Mouse (Mus musculus) adipocyte (in vitro differentiated cells): ENCODE results near the gene Gm609.
"Not testable (repeated sequence)": the region's sequence is repeated elsewhere in the genome, so short reads cannot be mapped to it uniquely, and the experiment has no call there.

Experiments used
- DNase-seq: peaks from one replicate; pipeline ENCODE4 v3.0.0-alpha.2; 2016; ENCODE audit warnings: low spot score

The Gm609 gene

DNA sequence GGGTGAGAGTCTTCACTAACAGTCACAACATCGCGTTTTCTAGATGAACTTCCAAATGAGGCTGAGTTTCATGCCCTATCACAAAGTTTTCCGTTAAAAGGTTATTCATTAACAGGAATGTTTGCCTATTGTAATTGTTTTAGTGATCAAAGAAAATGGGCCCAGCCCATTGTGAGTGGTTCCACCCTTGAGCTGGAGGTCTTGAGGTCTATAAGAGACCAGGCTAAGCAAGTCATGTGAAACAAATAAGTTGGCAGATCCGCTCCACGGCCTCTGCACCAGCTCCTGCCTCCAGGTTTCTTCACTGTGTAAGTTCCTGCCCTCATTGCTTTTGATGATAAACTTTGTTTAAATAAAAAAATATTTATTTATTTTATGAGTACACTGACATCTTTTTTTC is at the start of gene Gm609:
Gene Gm609 (minus strand): TSS at position 43 of the 400 bp plus-strand sequence.
- DNase-seq: no peak

DNA sequence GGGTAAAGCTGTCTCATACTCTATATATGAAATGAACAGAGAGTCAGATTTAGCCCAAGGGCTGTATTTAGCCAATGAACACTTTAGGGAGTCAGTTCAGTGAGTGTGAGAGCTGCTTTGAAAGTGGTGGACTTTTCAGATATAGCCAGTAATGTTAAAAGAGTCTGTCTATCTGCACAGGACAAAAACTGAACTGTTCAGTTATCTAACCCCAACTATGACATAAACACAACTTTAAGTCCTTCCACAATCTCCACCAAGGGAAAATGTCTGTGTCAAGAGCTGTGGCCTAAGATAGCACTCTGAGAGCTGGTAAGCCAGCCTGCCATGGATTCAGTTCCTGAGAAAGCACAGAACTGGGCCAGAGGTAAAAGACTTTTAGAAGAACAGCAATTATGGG is 49.3 kb upstream of the Gm609 start:
- peak; percentile 8 for DNase-seq

DNA sequence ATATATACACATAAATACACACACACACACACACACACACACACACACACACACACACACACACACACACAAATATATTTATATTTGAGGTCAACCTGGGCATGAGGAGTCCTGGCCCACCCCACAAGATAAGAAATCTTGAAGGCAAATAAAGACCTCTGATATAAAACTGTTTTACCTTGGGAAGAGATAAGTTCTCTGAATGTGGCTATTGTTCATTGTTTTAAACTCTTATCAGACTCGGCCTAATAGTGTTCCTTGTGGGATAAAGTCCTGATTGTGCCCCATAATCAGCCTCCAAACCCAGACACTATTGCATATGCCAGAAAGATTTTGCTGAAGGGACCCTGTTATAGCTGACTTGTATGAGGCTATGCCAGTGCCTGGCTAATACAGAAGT is 45.6 kb upstream of the Gm609 start:
- not testable (repeated sequence) for DNase-seq

DNA sequence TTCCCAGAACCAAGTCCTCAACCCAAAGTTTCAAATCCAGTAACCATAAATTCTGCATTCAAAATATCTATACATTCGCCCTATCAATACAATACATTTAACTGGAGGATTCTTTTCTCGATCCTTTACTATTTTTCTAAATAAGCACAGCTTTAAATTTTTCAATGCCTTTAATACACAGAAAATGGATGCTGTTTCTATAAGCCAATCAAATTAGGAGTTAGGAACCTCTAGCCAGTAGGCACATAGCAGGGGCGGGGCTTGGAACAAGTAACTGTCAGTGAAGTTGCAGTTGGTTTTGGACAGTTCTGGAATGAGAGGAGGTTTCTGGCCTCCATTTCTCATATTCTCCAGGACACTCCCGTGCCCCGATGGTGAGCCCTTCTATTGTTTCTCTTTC is 42.2 kb upstream of the Gm609 start, which contains the start of gene Slc9c1:
Gene Slc9c1 (plus strand): TSS at position 301 of the 400 bp plus-strand sequence.
- DNase-seq: no peak

DNA sequence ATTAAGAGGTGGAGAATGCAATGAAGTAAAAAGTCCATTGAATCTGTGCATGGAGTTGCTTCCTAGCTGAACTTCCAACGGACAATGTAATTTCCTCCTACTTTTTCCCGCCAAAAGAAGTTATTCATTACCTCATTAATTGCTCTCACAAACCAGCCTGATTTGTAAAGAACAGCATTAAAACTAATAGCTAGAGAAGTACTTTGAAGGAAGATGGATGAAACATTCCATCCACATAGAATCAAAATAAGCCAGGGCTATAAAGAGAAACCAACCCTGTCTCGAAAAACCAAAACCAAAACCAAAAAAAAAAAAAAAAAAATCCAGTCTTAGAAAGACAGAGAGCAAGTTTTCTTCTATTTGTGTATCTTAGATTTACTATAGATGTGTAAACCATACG is 39.2 kb upstream of the Gm609 start, which contains the start of gene Gm17783:
Gene Gm17783 (minus strand): TSS at position 101 of the 400 bp plus-strand sequence.
- DNase-seq: no peak

DNA sequence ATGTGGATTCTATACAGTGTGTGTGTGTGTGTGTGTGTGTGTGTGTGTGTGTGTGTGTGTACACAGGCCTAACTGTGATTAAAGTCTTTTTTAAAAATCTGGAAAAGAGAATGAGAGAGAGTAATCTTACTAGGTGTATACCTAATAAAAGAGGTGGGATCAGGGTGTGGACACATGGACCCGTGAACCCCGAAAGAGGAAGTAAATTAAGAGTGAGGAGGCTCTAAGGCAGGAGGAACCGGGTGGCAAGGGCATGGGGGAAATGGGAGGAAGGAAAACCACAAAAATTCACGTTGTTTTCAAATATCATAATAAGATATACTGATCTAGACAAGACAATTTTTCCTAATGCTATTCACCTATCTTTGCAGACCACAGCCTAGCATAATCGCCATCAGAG is 32.8 kb upstream of the Gm609 start:
- DNase-seq: no peak

DNA sequence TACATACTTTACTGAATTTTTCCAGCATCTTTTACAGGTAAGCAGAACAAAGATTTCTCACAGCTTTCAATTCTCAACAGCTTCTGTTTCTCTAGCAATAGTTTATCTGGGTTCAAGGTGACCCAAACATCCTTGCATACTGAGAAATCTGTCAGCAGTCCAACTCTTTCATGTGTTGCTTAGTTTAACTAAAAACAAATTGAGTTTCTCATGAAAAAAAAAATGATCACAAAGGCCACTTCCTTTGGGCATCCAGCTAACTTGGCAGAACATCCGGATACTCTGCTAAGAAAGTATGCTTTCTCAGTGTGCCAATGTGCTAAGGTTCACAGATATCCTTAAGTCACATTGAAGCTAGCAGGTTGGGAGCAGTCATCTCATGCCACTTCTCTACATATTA is 2.6 kb upstream of the Gm609 start:
- DNase-seq: peak; percentile 87

DNA sequence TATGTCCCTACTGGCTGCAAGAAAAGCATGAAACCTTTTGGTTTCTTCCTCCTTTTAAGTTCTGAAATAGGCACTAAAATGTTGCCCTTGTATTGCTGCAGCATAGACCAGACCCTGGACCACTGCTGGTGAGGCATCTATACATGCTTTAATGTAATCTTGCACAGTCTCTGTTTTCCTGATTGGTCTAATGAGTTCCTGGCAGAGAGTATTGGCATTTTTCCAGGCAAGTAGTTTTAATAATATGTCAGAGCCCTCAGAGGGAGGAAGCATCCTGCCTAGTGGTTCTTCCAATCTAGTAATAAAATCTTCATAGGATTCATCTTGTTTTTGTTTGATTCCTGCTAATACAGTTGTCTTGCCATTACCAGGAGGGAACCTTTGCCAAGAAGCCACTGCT is 15.8 kb downstream of the Gm609 start:
- DNase-seq: no peak

DNA sequence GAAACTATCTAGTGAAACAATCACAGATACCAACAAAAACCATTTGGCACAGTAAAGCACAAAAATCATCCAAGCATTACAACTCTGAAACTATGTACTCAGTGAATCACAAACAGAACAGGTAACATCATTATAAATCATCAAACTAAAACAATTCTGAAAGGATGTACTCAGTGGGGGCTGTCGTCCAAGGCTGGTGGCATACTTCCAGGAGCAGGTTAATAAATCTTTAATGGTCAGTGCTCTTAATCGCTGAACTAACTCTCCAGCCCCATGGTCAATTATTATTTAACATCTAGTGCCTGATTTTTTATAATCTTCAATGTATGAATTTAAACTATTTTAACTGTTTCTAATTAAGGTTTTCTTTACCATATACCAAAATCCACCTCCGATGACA is 20.9 kb downstream of the Gm609 start:
- DNase-seq: not testable (repeated sequence)

DNA sequence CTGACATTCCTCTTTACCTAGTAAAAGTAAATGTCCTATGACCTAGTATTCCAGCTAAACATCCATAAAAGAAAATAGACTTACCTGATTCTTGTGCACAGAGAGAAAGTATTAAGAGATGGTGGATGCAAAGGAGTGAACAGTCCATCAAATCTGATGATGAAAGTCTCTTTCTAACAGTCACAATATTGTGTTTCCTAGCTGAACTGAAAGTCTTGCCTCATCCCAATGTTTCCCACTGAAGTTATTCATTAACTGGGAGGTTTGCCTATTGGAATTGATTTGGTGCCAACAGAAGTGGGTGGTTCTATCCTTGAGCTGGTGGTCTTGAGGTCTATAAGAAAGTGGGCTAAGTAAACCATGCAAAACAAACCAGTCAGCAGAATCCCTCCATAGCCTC is 38.0 kb downstream of the Gm609 start:
- no peak for DNase-seq

DNA sequence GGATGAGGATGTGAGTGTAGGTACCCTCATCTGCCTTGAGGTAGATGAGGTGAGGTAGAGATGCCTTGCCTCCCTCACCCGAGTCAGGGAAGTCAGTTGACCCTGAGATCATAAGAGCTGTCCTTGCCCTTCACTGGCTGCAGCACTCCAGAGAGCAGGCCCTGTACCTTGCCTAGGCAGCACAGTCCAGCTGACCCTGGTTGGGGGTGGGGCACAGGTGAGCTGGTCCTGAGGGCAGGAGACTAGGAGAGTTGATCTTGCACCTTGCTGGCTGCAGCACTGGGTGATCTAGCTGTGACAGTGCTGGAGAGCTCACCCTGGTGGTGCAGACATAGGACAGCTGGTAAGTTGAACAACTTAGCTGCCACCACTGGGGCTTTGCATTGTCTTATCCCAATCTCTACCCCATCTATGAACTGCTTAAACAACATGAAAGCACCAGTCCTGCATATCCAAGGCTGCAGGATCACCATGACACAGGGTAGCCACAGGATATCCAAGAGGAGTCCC is 55.5 kb downstream of the Gm609 start:
- no peak for DNase-seq

DNA sequence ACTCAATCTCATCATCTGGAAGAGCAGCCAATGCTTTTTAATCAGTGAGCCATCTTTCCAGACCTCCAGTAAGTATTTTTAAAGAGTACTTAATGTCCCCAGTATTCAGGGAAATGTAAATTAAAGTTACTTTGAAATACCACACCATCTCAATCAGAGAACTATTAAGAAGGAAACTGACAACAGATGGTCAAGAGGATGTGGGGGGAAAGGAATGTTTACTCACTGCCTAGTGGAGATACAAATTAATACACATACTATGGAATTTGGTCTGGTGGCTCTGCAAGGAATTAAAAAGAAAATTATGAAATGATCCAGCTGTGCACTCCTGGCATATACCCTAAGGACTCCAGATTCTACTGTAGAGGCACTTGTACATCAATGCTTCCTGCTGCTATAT is 57.2 kb downstream of the Gm609 start:
- DNase-seq: no peak

DNA sequence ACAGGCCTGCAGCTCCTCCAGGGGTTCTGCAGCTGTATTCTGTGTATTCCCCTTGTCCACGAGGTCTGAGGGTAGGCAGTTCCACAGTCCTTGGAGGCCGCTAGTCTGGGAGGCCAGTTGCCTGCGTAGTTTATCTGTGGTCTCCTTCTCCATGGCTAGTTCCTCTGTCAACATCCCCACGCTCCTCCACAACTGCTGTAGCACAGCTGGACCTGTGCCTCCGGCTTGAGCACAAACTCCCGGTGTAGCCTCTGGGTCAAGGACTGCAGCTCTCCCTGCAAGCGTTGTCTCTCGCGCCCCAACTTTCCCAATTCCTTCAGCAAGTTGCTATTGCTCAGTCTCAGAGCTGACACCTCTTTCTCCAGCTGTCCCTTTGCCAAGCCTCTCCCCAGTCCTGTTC is 65.1 kb downstream of the Gm609 start:
- no peak for DNase-seq

DNA sequence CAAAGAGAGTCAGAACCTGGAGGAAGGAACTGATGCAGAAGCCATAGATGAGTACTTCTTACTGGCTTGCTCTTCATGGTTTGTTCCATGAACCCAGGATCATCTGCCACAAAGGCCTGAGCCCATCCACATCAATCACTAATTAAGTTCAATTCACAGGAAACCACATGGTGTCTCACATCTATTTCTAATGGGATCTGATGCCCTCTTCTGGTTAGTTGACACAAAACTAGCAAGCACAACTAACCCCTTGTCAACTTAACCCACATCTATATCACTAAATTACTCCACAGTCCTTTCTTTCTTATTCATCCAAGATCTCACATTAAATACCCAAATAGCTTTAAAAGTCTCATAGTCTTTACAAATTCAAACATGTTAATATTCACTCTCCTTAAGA is 79.3 kb downstream of the Gm609 start:
- peak; percentile 66 for DNase-seq

DNA sequence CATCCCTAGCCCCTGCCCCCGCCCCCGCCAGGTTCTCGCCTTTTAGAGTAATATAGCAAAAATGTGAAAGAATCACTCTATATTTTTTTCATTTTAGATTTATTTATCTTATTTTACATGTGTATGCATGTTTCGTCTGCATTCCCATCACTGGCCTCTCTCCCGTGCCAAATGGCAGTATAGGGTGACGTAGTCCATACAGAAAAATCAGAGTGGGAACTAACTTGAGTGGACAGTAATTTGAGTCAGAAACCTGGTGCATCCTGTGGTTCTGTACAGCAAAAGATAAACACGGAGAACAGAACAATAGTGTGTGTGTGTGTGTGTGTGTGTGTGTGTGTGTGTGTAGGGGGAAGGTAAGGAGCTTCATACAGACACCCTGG is 83.7 kb downstream of the Gm609 start:
- not testable (repeated sequence) for DNase-seq

DNA sequence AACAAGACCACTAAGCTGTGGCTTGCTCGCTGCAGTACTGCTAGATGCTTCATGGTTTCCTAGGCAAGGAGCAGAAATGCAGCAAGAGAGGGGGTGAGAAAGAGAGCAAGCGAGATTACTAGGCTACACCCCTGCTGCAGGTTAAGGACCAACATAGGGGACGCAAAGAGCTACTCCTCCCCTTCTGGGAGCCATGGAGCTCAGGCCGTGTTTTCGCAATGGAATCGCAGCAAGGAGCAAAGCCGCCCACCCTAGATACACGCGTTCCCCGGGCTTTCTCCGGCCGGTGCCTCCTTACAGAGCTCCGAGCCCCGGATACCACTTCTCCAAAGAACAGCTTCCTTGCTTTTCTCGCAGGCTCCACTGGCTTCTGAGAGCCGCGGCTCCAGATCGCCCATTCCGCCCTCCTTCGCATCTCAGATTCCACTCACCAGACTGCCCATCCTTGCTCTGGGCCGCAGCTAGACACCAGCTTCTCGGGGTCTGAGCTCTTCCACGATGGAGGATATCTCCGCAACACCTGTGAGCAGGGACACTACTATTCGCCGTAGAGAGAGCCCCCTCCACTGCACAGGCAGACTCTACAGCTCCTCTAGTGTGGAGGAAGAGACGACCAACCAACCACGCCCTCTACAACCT is 84.2 kb downstream of the Gm609 start, which contains the start of gene Cd200:
Gene Cd200 (minus strand): TSS at position 629 of the 639 bp plus-strand sequence.
- DNase-seq: no peak

DNA sequence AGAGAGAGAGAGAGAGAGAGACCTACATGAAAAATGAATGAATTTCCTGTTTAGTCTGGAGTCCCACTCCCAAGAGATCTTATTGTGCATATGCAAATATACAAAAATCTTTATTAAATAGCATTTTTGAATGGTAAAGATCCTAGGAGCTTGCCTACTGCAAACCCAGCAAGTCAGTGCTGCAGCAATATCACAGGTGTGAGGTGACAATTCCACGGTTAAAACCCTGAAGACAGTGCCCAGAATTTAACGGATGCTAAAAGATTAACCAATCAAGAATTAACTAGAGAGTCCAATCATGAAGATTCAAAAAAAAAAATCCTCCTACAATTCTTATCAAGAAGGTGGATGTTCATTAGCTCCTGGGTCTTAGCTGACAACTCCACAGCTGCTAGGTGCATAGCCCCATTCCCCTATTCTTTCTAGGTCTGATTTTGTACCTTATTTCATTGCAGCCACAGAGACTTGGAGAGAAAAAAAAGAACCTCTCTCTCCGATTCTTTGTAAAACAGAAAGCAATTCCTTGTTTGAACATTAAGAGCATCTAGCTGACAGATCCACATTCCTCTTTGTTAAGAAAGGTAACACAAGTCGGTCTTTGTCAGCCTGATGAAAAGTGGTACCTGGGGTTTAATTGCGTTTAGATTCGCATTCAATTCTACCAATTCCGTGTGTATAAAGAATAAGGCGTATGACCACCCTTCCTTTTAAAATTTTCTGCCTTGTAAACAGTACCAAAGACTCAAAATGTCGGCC is 84.9 kb downstream of the Gm609 start:
- no peak for DNase-seq

DNA sequence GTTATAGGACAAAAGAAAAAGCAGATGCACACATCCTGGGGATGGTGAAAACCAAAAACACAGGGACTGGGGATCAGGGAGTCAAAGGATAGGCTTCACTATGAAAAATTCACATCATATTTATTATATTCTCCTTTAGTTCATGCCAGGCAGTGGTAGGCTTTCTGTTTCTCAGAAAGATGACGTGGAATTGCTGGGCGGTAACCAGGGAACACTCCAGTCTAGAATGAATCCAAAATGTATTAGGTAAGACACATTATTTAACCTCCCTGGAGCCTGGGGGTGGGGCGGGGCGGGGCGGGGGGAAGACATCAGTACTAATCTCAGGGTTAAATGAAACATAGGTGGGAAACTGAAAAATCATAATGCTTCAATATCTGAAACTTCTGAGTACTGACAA is 85.7 kb downstream of the Gm609 start:
- DNase-seq: no peak

DNA sequence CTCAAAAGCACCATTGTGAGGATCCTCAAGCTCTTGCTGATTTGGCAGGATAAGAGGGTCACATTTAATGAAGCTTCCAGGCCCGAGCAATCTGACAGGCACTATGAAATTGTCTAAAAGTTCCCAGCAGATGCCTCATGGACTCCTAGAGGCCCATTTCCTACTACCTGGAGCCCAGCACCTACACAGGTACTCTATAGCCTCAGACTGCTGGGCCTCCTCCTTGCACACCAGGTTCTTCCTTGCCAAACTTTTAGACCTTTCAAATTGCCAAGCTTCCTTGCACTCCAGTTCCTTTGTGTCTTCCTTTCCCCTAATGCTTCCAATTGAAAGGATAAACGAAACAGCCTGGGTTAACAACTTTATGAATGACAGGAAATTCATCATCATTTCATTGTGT is 89.8 kb downstream of the Gm609 start:
- DNase-seq: no peak

DNA sequence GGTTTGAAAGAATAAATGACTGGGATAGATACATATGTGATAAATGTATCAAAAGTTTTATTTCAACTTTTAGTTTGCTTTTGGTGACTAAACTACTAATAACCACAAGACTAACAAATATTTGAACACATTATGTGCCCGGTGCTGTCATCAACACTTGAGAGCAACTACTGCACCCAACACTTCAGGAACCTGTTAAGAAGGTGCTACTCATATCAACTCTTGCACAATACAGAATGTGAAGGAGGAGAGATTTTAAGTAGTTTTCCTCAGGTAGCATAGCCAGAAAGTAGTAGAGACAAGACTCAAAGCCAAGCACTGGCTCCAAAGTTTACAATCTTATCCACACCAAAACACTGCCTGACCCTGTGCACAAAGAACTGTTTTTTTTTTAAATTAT is 90.7 kb downstream of the Gm609 start:
- no peak for DNase-seq

DNA sequence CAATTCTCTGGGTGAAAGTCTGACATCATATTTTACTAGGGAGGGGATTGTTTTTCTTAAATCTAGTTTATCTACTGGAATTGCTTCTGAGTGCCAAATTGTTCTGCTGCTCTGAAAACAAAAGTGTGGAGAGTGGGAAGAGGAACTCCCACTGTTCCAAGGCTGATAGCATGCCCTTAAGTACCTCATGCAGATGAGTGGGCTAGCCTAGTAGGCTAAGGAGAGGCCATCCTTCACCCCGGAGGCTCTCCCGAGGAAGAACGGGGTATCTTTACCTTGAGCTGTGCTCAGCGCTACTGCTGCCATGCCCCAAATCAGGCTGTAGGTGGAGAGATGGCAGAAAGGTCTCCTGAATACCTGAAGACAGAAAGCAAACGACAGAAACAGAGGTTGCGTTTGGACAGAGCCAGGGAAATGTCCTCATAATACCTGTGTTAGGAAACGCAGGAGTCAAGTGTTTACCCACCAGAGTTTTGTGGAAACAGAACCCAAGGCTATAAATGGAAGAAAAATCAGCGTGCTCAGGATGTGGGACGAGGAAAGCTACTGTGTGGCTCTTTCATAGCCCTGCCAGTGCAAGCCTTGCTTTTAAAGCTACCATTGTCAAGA is 92.7 kb downstream of the Gm609 start:
- DNase-seq: no peak

DNA sequence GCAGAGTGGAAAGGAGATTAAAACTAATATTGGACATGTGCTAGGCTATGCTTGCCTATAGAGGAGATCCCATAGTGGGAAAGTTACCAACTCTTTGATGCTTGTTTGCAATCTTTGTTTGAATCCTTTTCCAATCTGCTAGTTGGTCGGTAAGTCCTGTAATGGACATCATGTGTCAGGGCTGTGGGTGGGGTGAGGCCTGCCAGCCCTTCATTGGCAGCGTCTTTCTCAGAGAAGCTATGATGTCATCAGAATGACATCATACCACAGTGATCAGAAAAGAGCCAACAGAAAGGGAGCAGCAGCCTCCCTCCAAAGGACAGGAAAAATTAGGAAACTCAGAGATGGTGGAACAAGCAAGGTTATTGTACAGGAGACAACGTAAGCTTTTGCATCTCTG is 93.4 kb downstream of the Gm609 start:
- DNase-seq: no peak

DNA sequence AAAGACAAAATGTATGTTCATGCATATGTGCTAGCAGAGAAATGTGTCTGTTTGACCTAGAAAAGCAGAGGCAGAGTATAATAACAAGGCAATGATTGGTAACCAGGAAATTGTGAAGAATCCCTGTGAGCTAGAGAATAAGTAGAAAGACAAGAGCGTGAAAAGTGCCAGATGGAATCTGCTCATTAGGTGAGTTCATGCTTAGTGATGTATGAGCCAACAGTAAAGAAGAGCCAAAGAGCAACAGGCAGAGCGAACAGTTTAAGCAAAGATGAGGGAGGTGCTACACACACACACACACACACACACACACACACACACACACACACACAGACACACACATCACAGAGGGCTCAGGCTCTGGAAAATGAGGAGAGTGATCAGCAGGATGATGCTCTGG is 95.3 kb downstream of the Gm609 start:
- DNase-seq: no peak
